Mouse (Mus musculus) spleen, postnatal 10 days (tissue): ENCODE data around the gene Arpc1b.
"Not testable (repeated sequence)": the region's sequence is repeated elsewhere in the genome, so short reads cannot be mapped to it uniquely, and the experiment has no call there.

Source experiments
- DNase-seq, 2 experiments: peaks; one replicate each; pipeline ENCODE4 v3.0.0; 2021 to 2022; ENCODE audit warnings: low spot score in 2 of 2

Arpc1b gene

GRCm38 (mm10) chr5:145114606-145115473 is 825 bp downstream of the Arpc1b start:
- DNase-seq: peak in 1 of 2 experiments; percentile 69

DNA sequence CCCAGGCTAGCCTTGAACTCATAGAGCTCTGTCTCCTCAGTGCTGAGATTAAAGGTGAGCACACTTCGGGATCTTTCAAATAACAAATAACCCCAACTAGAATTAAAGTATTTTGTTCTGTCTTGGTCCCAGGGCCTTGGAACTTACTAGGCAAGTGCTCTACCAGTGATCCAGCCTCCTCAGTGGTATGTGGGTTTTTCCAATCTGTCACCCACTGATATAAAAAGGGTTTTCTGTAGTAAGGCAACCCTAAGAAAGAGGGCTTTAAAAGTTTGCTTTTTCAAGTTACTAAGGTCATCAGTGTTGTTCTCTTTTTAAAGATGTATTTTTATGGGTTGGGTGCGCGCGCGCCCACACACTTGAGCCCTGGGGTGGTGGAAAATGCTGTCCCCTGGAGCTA is 1.7 kb downstream of the Arpc1b start:
- no peak for DNase-seq

DNA sequence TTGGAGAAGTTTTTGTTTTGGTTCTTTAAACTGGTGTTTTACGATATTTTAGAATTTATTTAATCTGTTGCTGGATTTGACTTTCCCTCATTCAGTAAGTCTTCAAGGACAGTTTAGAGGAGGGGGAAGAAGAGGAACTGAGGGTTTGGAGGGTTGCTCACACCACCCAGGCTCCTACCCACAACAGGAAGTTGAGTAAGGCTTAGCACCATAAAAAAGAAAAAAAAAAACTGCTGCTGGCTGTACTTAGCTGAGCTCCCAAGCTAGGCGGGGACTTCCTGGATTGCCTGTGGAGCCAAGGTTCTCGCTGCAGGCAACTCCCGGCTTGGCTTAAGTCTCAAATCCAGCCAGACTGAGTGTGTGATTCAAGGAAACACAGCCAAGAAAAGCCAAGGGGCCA is 2.3 kb downstream of the Arpc1b start:
- DNase-seq: peak in 1 of 2 experiments; percentile 42

DNA sequence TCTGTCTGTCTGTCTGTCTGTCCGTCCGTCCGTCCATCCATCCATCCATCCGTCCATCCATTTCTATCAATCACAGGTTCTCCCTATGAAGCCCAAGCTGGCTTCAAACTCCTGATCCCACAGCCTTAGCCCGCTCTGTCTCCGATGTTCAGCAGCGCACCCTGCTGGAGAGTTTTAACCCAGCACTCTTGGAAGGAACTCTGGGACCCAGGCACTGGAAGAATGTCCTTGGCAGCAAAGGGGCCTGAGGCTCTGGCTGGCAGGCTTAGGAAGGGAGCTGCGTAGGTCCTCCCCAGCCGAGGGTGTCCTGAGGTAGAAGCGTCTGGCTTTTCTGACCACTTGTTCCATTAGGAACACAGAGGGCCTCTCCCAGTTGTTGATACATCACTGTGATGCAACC is 2.9 kb downstream of the Arpc1b start:
- peak; percentile 54 to 81 for DNase-seq

DNA sequence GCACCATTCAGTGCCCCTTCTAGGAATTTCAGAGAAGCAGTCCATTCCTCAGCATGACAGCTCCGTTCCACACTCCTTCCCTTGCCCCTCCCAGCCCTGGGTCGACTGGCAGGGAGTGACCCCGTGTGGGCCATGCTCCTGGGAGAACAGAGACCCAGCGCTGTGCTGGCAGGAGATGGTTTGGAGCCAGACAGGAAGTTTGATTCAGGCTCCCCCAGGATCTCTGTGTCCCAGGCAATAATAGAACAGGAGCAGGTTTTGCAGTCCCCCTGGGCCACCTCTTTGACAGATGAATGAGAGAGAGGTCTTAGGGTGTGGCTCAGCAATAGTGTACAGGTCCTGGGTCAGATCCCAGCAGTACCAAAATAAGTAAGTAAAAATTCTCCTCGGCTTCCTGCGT is 4.0 kb downstream of the Arpc1b start:
- DNase-seq: no peak

GRCm38 (mm10) chr5:145118461-145118860 is 4.4 kb downstream of the Arpc1b start:
- DNase-seq: no peak

DNA sequence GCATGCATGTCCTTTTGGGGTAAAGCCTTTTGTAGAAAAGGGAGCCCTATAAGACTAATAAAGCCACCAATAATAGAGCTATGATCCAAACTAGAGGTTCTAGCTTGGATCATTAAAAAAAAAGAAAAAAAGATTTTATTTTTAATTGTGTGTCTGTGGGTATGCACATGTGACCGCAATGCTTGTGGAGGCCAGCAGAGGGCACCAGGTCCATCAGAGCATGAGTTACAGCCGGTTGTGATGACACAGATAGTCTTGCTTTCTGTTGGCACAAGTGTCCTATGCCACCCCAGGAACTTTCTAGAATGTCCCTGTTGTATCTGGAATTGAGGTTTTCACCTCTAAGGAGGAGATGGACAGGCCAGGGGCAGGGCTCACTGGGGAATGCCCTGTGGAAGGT is 5.4 kb downstream of the Arpc1b start:
- peak in 1 of 2 experiments; percentile 62 for DNase-seq

DNA sequence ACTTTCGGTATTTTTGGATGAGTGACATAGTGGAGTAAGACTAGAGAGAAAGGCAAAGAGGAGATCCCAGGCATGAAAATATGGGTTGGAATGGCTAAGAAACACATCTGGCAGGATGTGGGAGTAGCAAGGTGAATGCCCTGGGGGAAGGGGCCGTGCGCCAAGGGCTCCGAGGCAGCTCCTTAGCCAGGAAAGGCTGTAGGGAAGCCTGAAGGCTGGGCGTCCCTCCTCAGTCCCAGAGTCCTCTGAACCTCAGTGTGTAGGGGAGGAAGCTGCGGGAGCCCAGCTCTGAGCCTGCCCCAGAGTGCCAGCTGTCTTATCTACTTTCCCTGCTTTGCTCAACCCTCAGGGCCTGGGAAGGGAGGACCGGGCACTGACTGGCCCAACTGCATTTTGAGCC is 6.9 kb downstream of the Arpc1b start:
- DNase-seq: no peak

DNA sequence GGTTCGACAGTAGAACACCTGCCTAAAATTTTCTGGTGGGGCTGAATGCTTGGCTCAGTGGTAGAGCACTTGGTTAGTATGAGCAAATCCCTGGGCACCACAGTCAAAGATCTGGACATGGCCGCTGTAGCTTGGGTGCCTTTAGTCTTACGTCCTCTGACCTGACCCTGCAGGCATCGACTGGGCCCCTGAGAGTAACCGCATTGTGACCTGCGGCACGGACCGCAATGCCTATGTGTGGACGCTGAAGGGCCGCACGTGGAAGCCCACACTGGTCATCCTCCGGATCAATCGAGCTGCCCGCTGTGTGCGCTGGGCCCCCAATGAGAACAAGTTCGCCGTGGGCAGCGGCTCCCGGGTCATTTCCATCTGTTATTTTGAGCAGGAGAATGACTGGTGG is 9.4 kb downstream of the Arpc1b start:
- no peak for DNase-seq

- DNase-seq: no peak
Measured at GRCm38 (mm10) chr5:145126580-145126979, 12.6 kb downstream of the Arpc1b start.

GRCm38 (mm10) chr5:145129124-145129523 is 15.1 kb downstream of the Arpc1b start:
- no peak for DNase-seq

GRCm38 (mm10) chr5:145129773-145130172 is 15.8 kb downstream of the Arpc1b start:
- not testable (repeated sequence) for DNase-seq

DNA sequence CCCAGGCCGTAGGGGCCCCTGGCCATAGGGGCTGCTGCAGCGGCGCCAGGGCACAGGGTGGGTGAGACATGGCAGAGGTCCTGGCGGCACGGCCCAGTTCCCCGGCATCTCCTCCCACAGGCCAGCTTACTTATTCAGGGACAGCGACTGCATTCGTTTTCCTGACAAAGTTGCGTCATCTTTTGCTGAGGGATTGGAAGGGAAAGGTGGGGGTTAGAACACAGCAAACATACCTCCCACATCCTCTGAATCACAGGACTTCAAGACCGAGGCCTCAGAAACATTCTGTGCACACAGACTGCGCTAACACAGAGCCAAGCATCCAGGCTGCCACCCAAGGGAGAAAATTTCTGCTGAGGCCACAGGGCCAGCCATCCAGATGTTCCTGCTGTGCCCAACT is 16.2 kb downstream of the Arpc1b start:
- DNase-seq: no peak

GRCm38 (mm10) chr5:145130995-145131394 is 17.0 kb downstream of the Arpc1b start:
- no peak for DNase-seq

GRCm38 (mm10) chr5:145133275-145133674 is 19.3 kb downstream of the Arpc1b start:
- not testable (repeated sequence) for DNase-seq

DNA sequence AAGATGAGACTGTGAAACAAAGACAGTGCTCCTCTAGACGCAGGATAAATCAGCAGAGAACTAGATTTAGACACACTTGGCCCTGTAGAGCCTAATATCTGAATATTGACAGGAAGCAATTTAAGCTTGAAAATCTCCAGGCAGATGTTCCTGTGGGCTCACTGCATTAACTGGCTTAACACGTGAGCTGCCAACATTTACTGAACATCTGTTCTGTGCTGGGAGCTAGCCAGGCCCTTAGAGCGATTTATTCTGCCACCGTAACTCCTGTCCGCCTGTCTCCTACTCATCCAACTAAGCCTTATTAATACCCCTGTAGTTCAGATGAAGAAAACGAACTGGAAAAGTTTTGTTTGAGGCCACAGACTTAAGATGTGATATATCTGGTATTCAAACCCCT is 24.8 kb downstream of the Arpc1b start:
- DNase-seq: peak in 1 of 2 experiments; percentile 31

GRCm38 (mm10) chr5:145139571-145140519 is 25.8 kb downstream of the Arpc1b start, which contains the start of the genes Pdap1 and Bud31:
Gene Pdap1 (minus strand): TSS chr5:145140238.
Gene Bud31 (plus strand): TSS chr5:145140362.
- DNase-seq: peak; percentile 95 to 99

GRCm38 (mm10) chr5:145140611-145141010 is 26.6 kb downstream of the Arpc1b start:
- DNase-seq: peak; percentile 53 to 54

- DNase-seq: no peak
Measured at GRCm38 (mm10) chr5:145147748-145148147, 33.7 kb downstream of the Arpc1b start.

- DNase-seq: no peak
Measured at GRCm38 (mm10) chr5:145149294-145149693, 35.3 kb downstream of the Arpc1b start.

DNA sequence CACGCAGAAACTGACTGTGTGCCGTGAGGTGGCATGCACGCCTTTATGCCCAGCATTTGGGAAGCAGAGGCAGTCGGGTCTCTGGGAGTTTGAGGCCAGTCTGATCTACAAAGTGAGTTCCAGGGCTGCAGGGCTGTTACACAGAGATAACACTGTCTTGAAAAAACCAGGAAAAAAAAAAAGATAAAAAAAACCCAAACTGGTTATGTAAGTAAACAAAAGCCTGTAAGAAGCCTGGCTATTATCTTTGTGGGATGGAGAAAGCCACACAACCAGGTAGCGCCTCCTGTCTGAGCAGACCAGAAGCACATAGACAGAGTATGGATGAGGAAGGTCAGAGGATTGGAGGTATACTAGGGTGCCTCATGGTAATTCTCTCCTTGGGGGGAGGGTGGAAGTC is 38.7 kb downstream of the Arpc1b start:
- no peak for DNase-seq

- no peak for DNase-seq
Measured at GRCm38 (mm10) chr5:145161361-145161760, 47.3 kb downstream of the Arpc1b start.
